ENCODE assay signal across 7 mouse cellular contexts in genomic region chr10:79918231-79919078, GRCm38 (mm10). TPM values are rescaled to one million over a fixed set of nuclear protein-coding genes. Genes with fewer than 3 reads are reported as not detected.
DNase-seq lines count a peak whose midpoint lies in the region; ATAC-seq and TF ChIP-seq lines count a peak whose summit lies in the region.

No protein-coding gene starts in this region.

- no peak for TF ChIP-seq CTCF in liver, embryonic 14.5 days (IDR thresholded peaks at IDR 0.05; ENCODE audit: low read depth)

- H3K4me2 ChIP-seq in heart, embryonic 16.5 days (ENCODE audit: low read depth, low read length) = peak overlapping the region; percentile 50
- H3K4me2 ChIP-seq in liver, embryonic 14.5 days (ENCODE audit: low read depth) = peak overlapping the region; percentile 20; the same call in 1 of the 2 replicates
- H3K4me2 ChIP-seq in stomach, embryonic 15.5 days = peak overlapping the region; percentile 32

- intact Hi-C loops in left cerebral cortex, postnatal 4 days (cut with DNase I) = no loop called here
- intact Hi-C loops in left cerebral cortex, postnatal 14 days (cut with DNase I) = no loop called here

- H3K9ac ChIP-seq in heart, embryonic 16.5 days (ENCODE audit: low read length) = peak overlapping the region; percentile 14
- no peak overlapping the region for H3K9ac ChIP-seq in liver, embryonic 14.5 days (replicated peaks)
- no peak overlapping the region for H3K9ac ChIP-seq in stomach, embryonic 15.5 days

- H3K36me3 ChIP-seq in heart, embryonic 16.5 days (ENCODE audit: control insufficient read depth, insufficient read depth) = no peaks in the 10 kb centered on the region
- H3K36me3 ChIP-seq in liver, embryonic 14.5 days (replicated peaks; ENCODE audit: control insufficient read depth, insufficient read depth, low read depth) = no peaks in the 10 kb centered on the region
- H3K36me3 ChIP-seq in stomach, embryonic 15.5 days = no peaks in the 10 kb centered on the region

- H3K4me1 ChIP-seq in heart, embryonic 16.5 days (ENCODE audit: control insufficient read depth, insufficient read depth, low read length) = peaks cover 52% of the 10 kb centered on the region
- peaks cover 23 to 29% of the 10 kb centered on the region in 2 experiments for H3K4me1 ChIP-seq in liver, embryonic 14.5 days (replicated peaks; ENCODE audit: control insufficient read depth in 2 of 2, insufficient read depth in 2 of 2, low read length in 1 of 2)
- peaks cover 68% of the 10 kb centered on the region for H3K4me1 ChIP-seq in stomach, embryonic 15.5 days

- 8% methylated on average over 34 of the region's 35 CpGs for WGBS in heart, embryonic 16.5 days
- 16% methylated on average over 35 of the region's 35 CpGs for WGBS in liver, embryonic 14.5 days (ENCODE audit: insufficient replicate concordance)
- 15% methylated on average over 34 of the region's 35 CpGs for WGBS in stomach, embryonic 15.5 days

- peaks cover 57% of the 10 kb centered on the region for H3K27me3 ChIP-seq in heart, embryonic 16.5 days (ENCODE audit: control insufficient read depth, insufficient read depth, low read length)
- H3K27me3 ChIP-seq in liver, embryonic 14.5 days (ENCODE audit: control insufficient read depth, insufficient read depth, low read length) = peaks cover 49% of the 10 kb centered on the region
- peaks cover 55% of the 10 kb centered on the region for H3K27me3 ChIP-seq in stomach, embryonic 15.5 days (replicated peaks)

- H3K27ac ChIP-seq in heart, embryonic 16.5 days (ENCODE audit: low read length) = no peak overlapping the region
- H3K27ac ChIP-seq in liver, embryonic 14.5 days = no peak overlapping the region
- H3K27ac ChIP-seq in stomach, embryonic 15.5 days = no peak overlapping the region

- H3K4me3 ChIP-seq in heart, embryonic 16.5 days (ENCODE audit: low read length) = peak overlapping the region; percentile 26
- no peak overlapping the region for H3K4me3 ChIP-seq in liver, embryonic 14.5 days (ENCODE audit: insufficient read depth in 1 of 2, low read depth in 2 of 2, low read length in 2 of 2)
- peak overlapping the region; percentile 19 for H3K4me3 ChIP-seq in stomach, embryonic 15.5 days (replicated peaks)

- H3K9me3 ChIP-seq in heart, embryonic 16.5 days (replicated peaks; ENCODE audit: control insufficient read depth, low read length) = no peaks in the 10 kb centered on the region
- H3K9me3 ChIP-seq in liver, embryonic 14.5 days (ENCODE audit: control insufficient read depth, low read length) = no peaks in the 10 kb centered on the region
- no peaks in the 10 kb centered on the region for H3K9me3 ChIP-seq in stomach, embryonic 15.5 days

- peak; percentile 43 for DNase-seq in left cerebral cortex, postnatal 4 days
- no peak for DNase-seq in left cerebral cortex, postnatal 14 days (ENCODE audit: low spot score in 2 of 2)
- DNase-seq in liver, embryonic 14.5 days (ENCODE audit: low read depth in 3 of 3, low spot score in 3 of 3) = no peak
- no peak for DNase-seq in right cerebral cortex, adult 18-20 months
- DNase-seq in urinary bladder, postnatal 36 days (ENCODE audit: low spot score in 2 of 2) = no peak

- no peak for ATAC-seq in heart, embryonic 16.5 days (replicated peaks; ENCODE audit: extremely low read depth, insufficient read depth, low FRiP score)
- ATAC-seq in liver, embryonic 14.5 days (ENCODE audit: insufficient read depth) = no peak
- no peak for ATAC-seq in stomach, embryonic 15.5 days (ENCODE audit: insufficient read depth, low FRiP score, low read depth)

- no peak for TF ChIP-seq EP300 in liver, embryonic 14.5 days (IDR thresholded peaks at IDR 0.05; ENCODE audit: low read depth)

RNA-seq across cellular contexts. Expression of gene Kiss1r, which starts 1.7 kb away (rescaled TPM):
- 1 to 10 TPM; 5.0 to 6.8 TPM for total RNA-seq in left cerebral cortex, postnatal 4 days (2021)
- total RNA-seq in left cerebral cortex, postnatal 14 days (2021) = 1 to 10 TPM; 5.7 to 7.6 TPM
- 0.49 and 0.64 TPM in 2 replicates for polyA plus RNA-seq in heart, embryonic 16.5 days (2015; fragmentation: Nextera tagmentation; extraction: Ambion mirVana)
- 0.17 and 0.30 TPM in 2 replicates for polyA plus RNA-seq in liver, embryonic 14.5 days (2012; rRNA removed)
- polyA plus RNA-seq in liver, embryonic 14.5 days (2014; fragmentation: Nextera tagmentation; extraction: Ambion mirVana) = 0.11 TPM in 1 of 2 replicates, not detected in the other
- 0.83 and 0.94 TPM in 2 replicates for polyA plus RNA-seq in stomach, embryonic 15.5 days (2015; fragmentation: Nextera tagmentation; extraction: Ambion mirVana)

RNA-seq across cellular contexts. Expression of gene R3hdm4, which starts 2.6 kb away (rescaled TPM):
- 100 to 1,000 TPM; 307 to 309 TPM for total RNA-seq in left cerebral cortex, postnatal 4 days (2021)
- 100 to 1,000 TPM; 438 to 440 TPM for total RNA-seq in left cerebral cortex, postnatal 14 days (2021)
- polyA plus RNA-seq in heart, embryonic 16.5 days (2015; fragmentation: Nextera tagmentation; extraction: Ambion mirVana) = 112 and 114 TPM in 2 replicates
- polyA plus RNA-seq in liver, embryonic 14.5 days (2012; rRNA removed) = 34.7 and 41.4 TPM in 2 replicates
- polyA plus RNA-seq in liver, embryonic 14.5 days (2014; fragmentation: Nextera tagmentation; extraction: Ambion mirVana) = 38.5 and 46.0 TPM in 2 replicates
- 137 and 140 TPM in 2 replicates for polyA plus RNA-seq in stomach, embryonic 15.5 days (2015; fragmentation: Nextera tagmentation; extraction: Ambion mirVana)

RNA-seq across cellular contexts. Expression of gene Gm26602, which starts 7.8 kb away (rescaled TPM):
- not detected for total RNA-seq in left cerebral cortex, postnatal 4 days (2021)
- not detected for total RNA-seq in left cerebral cortex, postnatal 14 days (2021)
- polyA plus RNA-seq in heart, embryonic 16.5 days (2015; fragmentation: Nextera tagmentation; extraction: Ambion mirVana) = 2.4 and 13.2 TPM in 2 replicates
- polyA plus RNA-seq in liver, embryonic 14.5 days (2012; rRNA removed) = not detected in 2 replicates
- polyA plus RNA-seq in liver, embryonic 14.5 days (2014; fragmentation: Nextera tagmentation; extraction: Ambion mirVana) = not detected in 2 replicates
- 4.4 and 13.3 TPM in 2 replicates for polyA plus RNA-seq in stomach, embryonic 15.5 days (2015; fragmentation: Nextera tagmentation; extraction: Ambion mirVana)

RNA-seq across cellular contexts. Expression of gene Arid3a, which starts 8.4 kb away (rescaled TPM):
- total RNA-seq in left cerebral cortex, postnatal 4 days (2021) = 1 to 10 TPM; 6.3 to 9.5 TPM
- total RNA-seq in left cerebral cortex, postnatal 14 days (2021) = 1 to 10 TPM; 5.4 to 7.0 TPM
- polyA plus RNA-seq in heart, embryonic 16.5 days (2015; fragmentation: Nextera tagmentation; extraction: Ambion mirVana) = 1.5 and 2.3 TPM in 2 replicates
- 5.5 and 6.4 TPM in 2 replicates for polyA plus RNA-seq in liver, embryonic 14.5 days (2012; rRNA removed)
- polyA plus RNA-seq in liver, embryonic 14.5 days (2014; fragmentation: Nextera tagmentation; extraction: Ambion mirVana) = 3.4 and 3.9 TPM in 2 replicates
- polyA plus RNA-seq in stomach, embryonic 15.5 days (2015; fragmentation: Nextera tagmentation; extraction: Ambion mirVana) = 9.8 and 10.0 TPM in 2 replicates

RNA-seq across cellular contexts. Expression of gene Med16, which starts 9.7 kb away (rescaled TPM):
- total RNA-seq in left cerebral cortex, postnatal 4 days (2021) = 10 to 100 TPM; 56.4 to 59.6 TPM
- total RNA-seq in left cerebral cortex, postnatal 14 days (2021) = 10 to 100 TPM; 55.0 to 66.5 TPM
- 44.9 and 45.2 TPM in 2 replicates for polyA plus RNA-seq in heart, embryonic 16.5 days (2015; fragmentation: Nextera tagmentation; extraction: Ambion mirVana)
- 13.3 and 14.3 TPM in 2 replicates for polyA plus RNA-seq in liver, embryonic 14.5 days (2012; rRNA removed)
- 10.0 and 12.0 TPM in 2 replicates for polyA plus RNA-seq in liver, embryonic 14.5 days (2014; fragmentation: Nextera tagmentation; extraction: Ambion mirVana)
- polyA plus RNA-seq in stomach, embryonic 15.5 days (2015; fragmentation: Nextera tagmentation; extraction: Ambion mirVana) = 43.6 and 47.8 TPM in 2 replicates

Comparison
In these comparisons a context has a peak if more than half of its experiments do, and no peak if none do; other contexts are left out.
1. H3K4me3 ChIP-seq: peak in heart, embryonic 16.5 days (single experiment) and stomach, embryonic 15.5 days (single experiment); none in liver, embryonic 14.5 days (0 of 2).
2. Peak in every context shown above with its lines, with median percentiles within 50 percentile points of each other: H3K4me2 ChIP-seq.